Mouse (Mus musculus) embryonic facial prominence, embryonic 13.5 days (tissue): ENCODE results near the gene Pbxip1. TPM values are rescaled to one million over a fixed set of nuclear protein-coding genes. Genes with fewer than 3 reads are reported as not detected.

Experiments
- ATAC-seq: fragments of 200-750 bp; cut with Nextera tagmentation; 2 replicates; pipeline ENCODE4 v1.8.0; 2017; ENCODE audit warnings: low read depth; ENCODE audit not compliant: insufficient number of reproducible peaks, insufficient read depth, low FRiP score, low TSS enrichment
- H3K27ac ChIP-seq: fragments of 300-500 bp; sonication (generic); 2 replicates; pipeline ENCODE4 v1.5.1; 2015; ENCODE audit warnings: moderate library complexity, mild to moderate bottlenecking, inconsistent platforms
- H3K27me3 ChIP-seq: fragments of 300-500 bp; sonication (generic); 2 replicates; pipeline ENCODE4 v1.6.1; 2015; ENCODE audit warnings: mild to moderate bottlenecking, inconsistent platforms
- H3K36me3 ChIP-seq: fragments of 300-500 bp; sonication (generic); 2 replicates; pipeline ENCODE4 v1.6.1; 2015; ENCODE audit warnings: mild to moderate bottlenecking, inconsistent platforms
- H3K4me1 ChIP-seq: fragments of 300-500 bp; sonication (generic); 2 replicates; pipeline ENCODE4 v1.6.1; 2015; ENCODE audit warnings: inconsistent platforms
- H3K4me2 ChIP-seq: fragments of 300-500 bp; sonication (generic); 2 replicates; pipeline ENCODE4 v1.6.1; 2015; ENCODE audit warnings: moderate library complexity, mild to moderate bottlenecking, inconsistent platforms
- H3K4me3 ChIP-seq: fragments of 300-500 bp; sonication (generic); 2 replicates; pipeline ENCODE4 v1.5.1; 2015; ENCODE audit warnings: mild to moderate bottlenecking, inconsistent platforms
- H3K9ac ChIP-seq: fragments of 300-500 bp; sonication (generic); 2 replicates; pipeline ENCODE4 v1.6.1; 2015; ENCODE audit warnings: mild to moderate bottlenecking, inconsistent platforms
- H3K9me3 ChIP-seq: fragments of 300-500 bp; sonication (generic); 2 replicates; pipeline ENCODE4 v1.6.1; 2016; ENCODE audit warnings: inconsistent platforms
- WGBS: fragments of 180-500 bp; shearing (Covaris S2); methylation state at CpG from one replicate; pipeline ENCODE4 v1.1.7; 2015; ENCODE audit warnings: mixed read lengths; 5-methylcytosine and 5-hydroxymethylcytosine counted together
- polyA plus RNA-seq: library from polyadenylated mRNA; unstranded; fragments of >200 nt; fragmentation: Nextera tagmentation; extraction: Ambion mirVana; gene quantifications from 2 replicates; pipeline ENCODE4 v1.2.1, GENCODE M21; 2015

The Pbxip1 gene
- polyA plus RNA-seq, 1 experiment from 2014 or later: 27.7 TPM

DNA sequence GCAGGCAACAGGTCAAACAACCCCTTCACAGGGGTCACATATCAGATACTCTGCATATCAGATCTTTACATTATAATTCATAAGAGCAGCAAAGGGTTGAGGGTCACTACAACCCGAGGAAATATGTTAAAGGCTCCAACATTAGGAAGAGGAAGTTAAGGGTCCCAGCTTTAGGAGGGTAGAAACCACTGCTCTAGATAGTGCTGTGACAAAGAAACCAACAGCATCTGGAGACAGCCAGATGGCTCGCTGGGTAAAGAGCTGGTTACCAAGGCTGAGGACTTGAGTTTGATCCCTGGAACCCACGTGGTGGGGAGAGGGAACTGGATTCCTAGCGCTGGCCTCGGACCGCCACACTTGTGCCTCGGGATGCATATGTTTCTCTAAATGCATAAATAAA, 35.8 kb downstream of the Pbxip1 start:
- no peak overlapping the region for H3K4me2 ChIP-seq
- 70% methylated on average over 7 of the region's 7 CpGs for WGBS
- no peaks in the 10 kb centered on the region for H3K4me1 ChIP-seq
- H3K27ac ChIP-seq: no peak overlapping the region
- H3K9ac ChIP-seq: no peak overlapping the region
- H3K36me3 ChIP-seq: peaks cover 24% of the 10 kb centered on the region
- no peak for ATAC-seq
- H3K4me3 ChIP-seq: no peak overlapping the region
- no peaks in the 10 kb centered on the region for H3K27me3 ChIP-seq
- no peaks in the 10 kb centered on the region for H3K9me3 ChIP-seq

DNA sequence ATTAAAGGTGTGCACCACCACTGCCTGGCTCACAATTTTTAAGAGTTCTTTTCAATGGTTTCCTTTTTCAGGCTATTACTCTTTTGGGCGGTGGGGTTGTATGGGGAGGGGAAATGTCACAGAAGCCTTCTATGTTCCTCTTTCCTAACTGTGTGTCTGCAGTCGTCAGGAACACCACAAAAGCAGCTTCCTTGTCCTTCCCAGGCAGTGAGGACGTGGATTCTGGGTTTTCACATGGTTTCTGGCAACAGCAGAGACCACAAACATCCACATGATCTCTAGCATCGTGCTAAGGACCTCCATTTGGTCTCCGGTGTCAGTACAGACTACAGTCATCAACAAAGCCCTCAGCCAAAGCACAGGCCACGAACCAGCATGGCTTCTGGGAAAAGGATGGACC, 37.3 kb downstream of the Pbxip1 start:
- ATAC-seq: no peak
- 64% methylated on average over 6 of the region's 6 CpGs for WGBS
- Histone ChIP-seq H3K36me3 (peaks cover 11% of the 10 kb centered on the region; the same call in 1 of the 2 replicates), H3K27me3 (no peaks in the 10 kb centered on the region), H3K9me3 (no peaks in the 10 kb centered on the region), H3K4me3 (no peak overlapping the region), H3K27ac (no peak overlapping the region), H3K9ac (no peak overlapping the region), H3K4me1 (no peaks in the 10 kb centered on the region), H3K4me2 (no peak overlapping the region)

DNA sequence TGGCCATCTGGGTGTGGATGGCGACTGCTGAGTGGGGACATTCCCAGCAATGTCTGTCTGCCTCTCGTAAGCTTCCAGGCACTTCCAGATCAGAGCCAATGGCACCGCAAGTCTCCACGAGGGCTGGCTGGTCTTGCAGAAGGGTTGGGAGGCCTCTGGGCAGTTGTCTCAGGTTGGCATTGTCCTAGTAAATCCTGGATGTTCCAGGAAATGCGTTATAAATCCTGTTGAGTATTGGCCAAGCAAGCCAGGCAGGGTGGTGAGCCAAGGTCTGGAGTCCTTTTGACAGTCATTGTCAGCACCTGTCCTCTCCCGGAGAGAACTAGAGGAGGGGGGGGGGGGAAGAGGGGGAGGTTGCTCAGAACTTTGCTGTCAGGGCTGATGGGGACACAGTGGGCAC, 42.5 kb downstream of the Pbxip1 start:
- H3K9me3 ChIP-seq: no peaks in the 10 kb centered on the region
- no peaks in the 10 kb centered on the region for H3K4me1 ChIP-seq
- 79% methylated on average over 6 of the region's 6 CpGs for WGBS
- H3K27me3 ChIP-seq: no peaks in the 10 kb centered on the region
- no peaks in the 10 kb centered on the region for H3K36me3 ChIP-seq
- no peak overlapping the region for H3K4me3 ChIP-seq
- no peak overlapping the region for H3K9ac ChIP-seq
- no peak for ATAC-seq
- no peak overlapping the region for H3K27ac ChIP-seq
- no peak overlapping the region for H3K4me2 ChIP-seq

DNA sequence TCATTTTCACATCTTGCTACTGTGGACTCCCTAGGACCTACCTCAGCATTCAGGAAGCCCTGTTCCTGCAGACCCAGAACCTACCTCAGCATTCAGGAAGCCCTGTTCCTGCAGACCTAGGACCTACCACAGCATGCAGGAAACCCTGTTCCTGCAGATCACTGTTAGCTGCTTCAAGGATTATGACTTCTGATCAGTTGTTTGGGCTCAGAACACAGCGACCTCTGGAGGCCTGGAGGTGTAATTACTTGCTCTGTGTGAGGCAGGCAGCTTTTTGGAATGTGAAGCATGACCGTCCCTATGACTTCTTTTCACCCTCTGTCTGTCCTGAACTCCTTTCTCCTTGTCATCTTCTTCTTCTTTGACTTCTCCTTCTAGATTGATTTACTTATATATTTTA, 45.0 kb downstream of the Pbxip1 start:
- Histone ChIP-seq H3K36me3 (no peaks in the 10 kb centered on the region), H3K9ac (no peak overlapping the region), H3K4me3 (no peak overlapping the region), H3K27ac (no peak overlapping the region), H3K9me3 (no peaks in the 10 kb centered on the region), H3K27me3 (peaks cover 12% of the 10 kb centered on the region; the same call in 1 of the 2 replicates), H3K4me2 (no peak overlapping the region), H3K4me1 (peaks cover 6% of the 10 kb centered on the region)
- WGBS: 39% methylated on average over 2 of the region's 2 CpGs
- ATAC-seq: no peak

DNA sequence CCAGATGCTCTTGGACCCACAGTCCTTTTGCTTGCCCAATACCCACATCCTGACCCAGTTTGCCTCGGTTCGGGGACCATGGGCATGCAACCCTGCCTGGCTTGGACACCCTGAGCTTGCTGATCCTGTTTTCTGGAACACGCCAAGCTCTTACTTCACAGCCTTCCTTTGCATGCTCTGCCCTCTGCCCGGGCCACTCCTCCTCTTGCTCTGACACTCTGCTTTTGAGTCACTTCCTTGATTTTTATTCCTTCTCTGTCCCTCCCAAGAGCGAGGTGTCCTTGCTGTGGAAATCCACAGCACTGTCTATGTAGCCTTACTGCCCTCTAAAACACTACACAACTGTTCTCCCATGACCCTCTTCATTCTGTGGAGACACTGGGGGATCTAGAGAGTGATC, 45.7 kb downstream of the Pbxip1 start:
- H3K27me3 ChIP-seq: peaks cover 12% of the 10 kb centered on the region; the same call in 1 of the 2 replicates
- no peak for ATAC-seq
- WGBS: 94% methylated on average over 5 of the region's 5 CpGs
- H3K9me3 ChIP-seq: no peaks in the 10 kb centered on the region
- no peak overlapping the region for H3K4me2 ChIP-seq
- no peaks in the 10 kb centered on the region for H3K36me3 ChIP-seq
- no peak overlapping the region for H3K9ac ChIP-seq
- no peak overlapping the region for H3K4me3 ChIP-seq
- peaks cover 6% of the 10 kb centered on the region for H3K4me1 ChIP-seq
- H3K27ac ChIP-seq: no peak overlapping the region

DNA sequence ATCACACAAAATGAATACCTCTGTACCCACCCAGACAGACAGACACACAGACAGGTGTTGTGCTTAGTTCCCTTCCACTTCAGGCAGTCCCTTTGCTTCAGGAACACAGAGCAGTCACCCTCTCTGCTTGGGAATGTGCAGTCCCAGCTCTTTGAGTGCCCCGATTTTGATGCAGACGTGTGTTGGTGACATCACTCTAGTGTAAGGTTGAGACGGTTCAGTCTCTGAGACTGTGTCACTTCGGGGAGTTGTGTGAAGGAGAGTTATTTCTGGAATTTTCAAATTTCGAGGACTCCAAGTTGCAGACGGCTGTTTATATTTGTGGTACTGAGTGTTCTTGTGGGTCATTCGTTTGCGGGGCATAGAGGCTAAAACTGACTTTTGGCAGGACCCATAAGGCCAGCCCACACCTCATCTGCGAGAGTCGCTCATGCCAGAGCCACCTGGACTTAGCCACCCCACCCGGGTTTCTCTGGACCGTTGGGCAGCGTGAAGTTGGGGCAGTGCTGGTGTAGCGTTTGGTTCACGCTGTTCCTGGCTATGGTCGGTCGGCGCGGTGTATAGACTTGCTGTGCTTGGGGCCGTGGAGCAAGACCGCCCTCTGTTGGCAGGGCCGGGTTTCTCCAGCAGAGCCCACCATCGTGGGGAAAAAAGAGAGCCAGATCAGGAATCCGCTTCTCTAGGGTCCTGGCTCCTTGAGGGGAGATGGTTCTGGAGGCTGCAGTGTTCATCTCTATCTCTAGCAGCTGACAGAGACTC, 48.4 kb downstream of the Pbxip1 start:
- no peaks in the 10 kb centered on the region for H3K9me3 ChIP-seq
- H3K27me3 ChIP-seq: peaks cover 16% of the 10 kb centered on the region; the same call in 1 of the 2 replicates
- no peaks in the 10 kb centered on the region for H3K36me3 ChIP-seq
- H3K4me1 ChIP-seq: peaks cover 6% of the 10 kb centered on the region
- H3K4me2 ChIP-seq: peak overlapping the region; percentile 51
- 0 out of 2 replicates have a peak overlapping the region, but pooled peaks have one; percentile 12 for H3K4me3 ChIP-seq
- ATAC-seq: peak; percentile 79; the same call in 1 of the 2 replicates
- H3K9ac ChIP-seq: 0 out of 2 replicates have a peak overlapping the region, but pooled peaks have one; percentile 21
- 18% methylated on average over 24 of the region's 24 CpGs for WGBS
- H3K27ac ChIP-seq: no peak overlapping the region

DNA sequence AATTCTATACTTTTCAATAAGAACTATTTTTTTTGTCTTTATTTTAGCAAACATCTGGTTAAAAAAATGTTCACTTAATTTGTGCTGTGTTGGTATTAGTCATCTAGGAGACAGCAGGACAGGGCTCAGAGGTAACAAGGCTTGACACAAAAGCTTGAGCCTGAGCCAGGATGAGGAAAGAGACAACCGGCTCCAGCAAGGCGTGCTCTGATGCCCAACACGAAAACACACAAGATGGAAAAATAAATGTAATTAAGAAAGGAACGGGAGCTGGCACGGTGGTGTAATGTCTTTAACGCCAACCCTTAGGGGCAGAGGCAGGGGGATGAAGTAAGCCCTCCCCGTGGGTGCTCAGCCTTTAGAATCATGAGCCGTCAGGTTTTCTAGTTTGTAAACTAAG, 49.6 kb downstream of the Pbxip1 start:
- 66% methylated on average over 8 of the region's 8 CpGs for WGBS
- Histone ChIP-seq H3K4me1 (peaks cover 6% of the 10 kb centered on the region), H3K27me3 (peaks cover 16% of the 10 kb centered on the region; the same call in 1 of the 2 replicates), H3K9me3 (no peaks in the 10 kb centered on the region), H3K4me3 (no peak overlapping the region), H3K27ac (no peak overlapping the region), H3K4me2 (no peak overlapping the region), H3K9ac (no peak overlapping the region), H3K36me3 (no peaks in the 10 kb centered on the region)
- no peak for ATAC-seq

DNA sequence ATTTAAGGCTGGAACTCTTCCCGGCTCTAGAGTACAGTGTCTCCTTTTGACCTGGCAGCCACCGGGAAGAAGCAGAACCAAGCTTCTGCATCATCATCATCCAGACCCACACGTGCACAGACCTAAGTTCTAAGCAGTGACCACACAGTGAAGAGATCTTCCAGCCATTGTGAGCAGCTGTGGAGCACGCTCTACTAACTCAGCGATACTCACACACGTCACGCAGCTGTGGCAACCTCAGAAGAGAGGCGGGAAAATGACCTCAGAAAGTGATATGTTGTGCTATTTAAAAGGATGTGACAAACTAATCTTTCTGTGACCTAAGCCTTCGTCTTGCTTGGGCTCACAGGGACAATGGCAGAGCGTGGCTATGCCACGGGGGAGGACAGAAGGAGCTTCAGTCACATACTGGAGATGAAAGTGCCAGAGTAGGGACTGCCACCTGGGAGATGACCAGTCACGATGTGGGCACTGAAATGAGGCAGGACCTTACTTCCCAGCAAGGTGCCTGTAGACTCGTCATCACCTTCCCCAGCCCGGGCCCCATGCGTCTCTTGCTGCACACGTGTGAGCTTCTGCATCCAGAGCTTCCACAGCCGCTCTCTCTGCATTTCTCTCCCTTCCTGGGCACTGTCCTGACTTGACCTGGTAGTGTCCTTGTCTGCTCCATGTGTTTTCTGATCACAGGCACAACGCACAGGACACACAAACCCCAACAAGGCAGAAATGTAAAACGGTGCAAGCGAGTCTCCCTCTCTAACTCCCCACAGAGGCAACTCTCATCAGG, 50.6 kb downstream of the Pbxip1 start:
- WGBS: 71% methylated on average over 20 of the region's 20 CpGs
- no peak for ATAC-seq
- Histone ChIP-seq H3K9ac (no peak overlapping the region), H3K4me2 (no peak overlapping the region), H3K36me3 (no peaks in the 10 kb centered on the region), H3K27me3 (peaks cover 16% of the 10 kb centered on the region; the same call in 1 of the 2 replicates), H3K9me3 (no peaks in the 10 kb centered on the region), H3K4me3 (no peak overlapping the region), H3K27ac (no peak overlapping the region), H3K4me1 (peaks cover 6% of the 10 kb centered on the region)

DNA sequence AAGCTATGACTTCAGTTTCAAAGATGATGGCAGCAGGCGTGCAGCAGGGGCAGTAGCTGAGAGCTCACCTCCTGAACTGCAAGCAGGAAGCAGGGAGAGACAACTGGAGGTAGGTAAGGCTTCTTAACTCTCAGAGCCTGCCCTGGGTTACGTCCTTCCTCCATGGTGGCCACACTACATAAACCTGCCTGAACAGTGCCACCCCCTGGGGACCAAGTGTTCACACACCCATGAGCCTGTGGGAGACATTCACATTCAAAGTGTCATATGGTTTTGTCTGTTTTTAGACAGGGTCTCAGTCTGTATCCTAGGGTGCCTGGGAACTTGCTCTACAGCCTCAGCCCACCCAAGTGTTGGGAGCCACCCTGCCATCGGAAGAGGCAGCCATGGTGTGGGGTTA, 54.3 kb downstream of the Pbxip1 start:
- Histone ChIP-seq H3K36me3 (no peaks in the 10 kb centered on the region), H3K27ac (no peak overlapping the region), H3K9me3 (peaks cover 3% of the 10 kb centered on the region; the same call in 1 of the 2 replicates), H3K9ac (no peak overlapping the region), H3K4me1 (no peaks in the 10 kb centered on the region; the same call in 1 of the 2 replicates), H3K4me3 (no peak overlapping the region), H3K27me3 (peaks cover 7% of the 10 kb centered on the region; the same call in 1 of the 2 replicates), H3K4me2 (no peak overlapping the region)
- no peak for ATAC-seq
- WGBS: 87% methylated on average over 3 of the region's 3 CpGs

DNA sequence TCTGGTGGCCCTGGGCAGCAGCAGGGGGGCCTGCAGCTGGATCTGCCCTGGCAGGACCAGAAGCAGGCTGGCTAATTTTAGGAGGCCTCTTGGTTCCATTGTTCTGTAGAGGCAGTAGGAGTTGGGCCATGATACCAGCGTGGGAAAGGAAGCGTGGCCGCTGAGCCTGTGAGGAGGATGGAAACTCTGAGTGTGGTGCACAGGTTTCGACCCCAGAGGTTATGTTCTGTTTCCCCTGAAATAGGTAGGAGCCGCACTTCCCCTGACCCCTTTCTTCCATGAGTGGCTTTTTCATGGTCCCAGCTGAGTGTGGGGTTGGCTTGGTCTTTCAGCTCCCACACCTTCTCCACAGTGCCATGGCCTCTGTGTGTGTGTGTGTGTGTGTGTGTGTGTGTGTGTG, 55.1 kb downstream of the Pbxip1 start:
- peaks cover 4% of the 10 kb centered on the region; the same call in 1 of the 2 replicates for H3K27me3 ChIP-seq
- peaks cover 3% of the 10 kb centered on the region; the same call in 1 of the 2 replicates for H3K9me3 ChIP-seq
- no peak overlapping the region for H3K27ac ChIP-seq
- no peaks in the 10 kb centered on the region; the same call in 1 of the 2 replicates for H3K4me1 ChIP-seq
- ATAC-seq: no peak
- H3K4me3 ChIP-seq: no peak overlapping the region
- H3K36me3 ChIP-seq: no peaks in the 10 kb centered on the region
- WGBS: 87% methylated on average over 5 of the region's 5 CpGs
- H3K9ac ChIP-seq: no peak overlapping the region
- H3K4me2 ChIP-seq: no peak overlapping the region

DNA sequence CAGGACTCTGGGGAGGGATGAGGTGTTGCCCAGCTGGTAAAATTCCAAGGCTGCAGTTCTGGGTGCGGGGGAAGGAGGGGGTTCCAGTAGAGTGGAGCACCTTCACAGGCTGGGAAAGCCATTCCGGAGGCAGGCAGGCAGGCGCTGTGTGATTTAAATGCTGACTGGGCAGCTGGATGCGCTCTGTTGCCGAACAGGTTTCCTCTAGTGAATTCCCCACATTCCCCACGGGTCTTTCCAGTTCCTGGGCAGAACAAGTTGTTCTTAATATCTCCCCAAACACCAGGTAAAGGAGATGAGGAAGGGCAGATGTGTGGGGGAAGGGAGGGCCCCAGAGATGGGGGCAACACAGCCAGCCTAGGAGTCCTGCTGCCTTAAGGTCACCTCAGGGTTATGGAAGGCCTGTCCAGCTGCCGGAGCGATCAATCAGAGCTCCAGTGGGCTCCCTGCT, 56.2 kb downstream of the Pbxip1 start:
- no peak for ATAC-seq
- 37% methylated on average over 8 of the region's 8 CpGs for WGBS
- H3K9ac ChIP-seq: no peak overlapping the region
- H3K9me3 ChIP-seq: peaks cover 3% of the 10 kb centered on the region; the same call in 1 of the 2 replicates
- H3K4me2 ChIP-seq: no peak overlapping the region
- no peaks in the 10 kb centered on the region; the same call in 1 of the 2 replicates for H3K4me1 ChIP-seq
- no peak overlapping the region for H3K27ac ChIP-seq
- H3K27me3 ChIP-seq: no peaks in the 10 kb centered on the region
- H3K4me3 ChIP-seq: no peak overlapping the region
- no peaks in the 10 kb centered on the region for H3K36me3 ChIP-seq
